Comparison of ENCODE assay signal across 12 mouse cellular contexts in the genomic region with DNA sequence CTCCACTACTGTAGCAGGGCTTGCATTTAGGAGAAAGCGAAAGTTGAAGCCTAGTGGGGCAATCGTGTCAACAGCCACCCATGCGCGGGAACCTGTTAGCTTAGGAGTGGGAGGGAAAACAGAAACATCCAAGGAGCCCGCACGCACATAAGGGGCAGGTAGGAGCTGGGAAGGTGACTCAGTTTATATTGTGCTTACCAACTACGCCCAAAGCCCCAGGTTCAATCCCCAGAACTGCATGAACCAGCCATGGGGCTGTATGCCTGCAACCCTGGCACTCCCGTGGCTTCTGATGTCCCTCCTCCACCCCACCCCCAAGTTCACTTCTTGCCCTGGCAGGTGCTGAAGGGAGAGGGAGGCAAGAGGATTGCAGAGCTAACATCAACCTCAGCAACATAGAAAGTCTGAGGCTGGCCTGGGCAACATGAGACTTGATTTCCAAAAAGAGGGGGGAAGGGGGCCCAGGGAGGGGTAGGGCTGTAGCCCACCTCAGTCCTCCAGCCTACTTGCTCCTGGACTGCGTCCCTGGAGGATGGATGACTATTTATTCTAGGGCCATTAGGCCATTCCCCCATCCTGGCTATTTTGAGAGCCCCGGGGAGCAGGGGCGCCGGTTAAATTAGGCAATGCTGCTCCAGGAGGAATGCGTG. TPM values are rescaled to one million over a fixed set of nuclear protein-coding genes. Genes with fewer than 3 reads are reported as not detected.
DNase-seq lines count a peak whose midpoint lies in the region; ATAC-seq and TF ChIP-seq lines count a peak whose summit lies in the region.
"Had no signal": no experiment of that assay in that cellular context is flagged by ENCODE, and none has a peak within 500 bp of the region (broad histone marks: within the 10 kb centered on the region; RNA-seq: fewer than 3 reads in every experiment).

No protein-coding gene starts in this region.

- no peaks in the 10 kb centered on the region for H3K9me3 ChIP-seq in heart, embryonic 14.5 days (ENCODE audit: control insufficient read depth, low read length)
- no peaks in the 10 kb centered on the region for H3K9me3 ChIP-seq in E14TG2a.4 (ENCODE audit: low read length)
- H3K9me3 ChIP-seq in embryonic facial prominence, embryonic 10.5 days: no peaks in the 10 kb centered on the region
- no peaks in the 10 kb centered on the region for H3K9me3 ChIP-seq in limb, embryonic 12.5 days
- H3K9me3 ChIP-seq: midbrain, embryonic 12.5 days had no signal

- TF ChIP-seq CTCF in E14TG2a.4 (conservative IDR thresholded peaks at IDR 0.05; ENCODE audit: low read length): no peak

- intact Hi-C loops in gastrocnemius, postnatal 36 days (cut with DNase I): no loop called here

- peaks cover 89 to 92% of the 10 kb centered on the region in 2 experiments for H3K4me1 ChIP-seq in heart, embryonic 14.5 days (ENCODE audit: control insufficient read depth in 2 of 2, insufficient read depth in 2 of 2, low read length in 2 of 2)
- H3K4me1 ChIP-seq in E14TG2a.4 (replicated peaks; ENCODE audit: low read depth, low read length): peaks cover 98% of the 10 kb centered on the region
- peaks cover 90% of the 10 kb centered on the region for H3K4me1 ChIP-seq in embryonic facial prominence, embryonic 10.5 days
- H3K4me1 ChIP-seq in limb, embryonic 12.5 days (replicated peaks): peaks cover 90% of the 10 kb centered on the region

- no peak overlapping the region for H3K4me3 ChIP-seq in heart, embryonic 14.5 days (ENCODE audit: control insufficient read depth in 1 of 2, insufficient read depth in 1 of 2, low read depth in 1 of 2, low read length in 2 of 2)
- peak overlapping the region; percentile 71 for H3K4me3 ChIP-seq in E14TG2a.4 (replicated peaks; ENCODE audit: low read length)
- H3K4me3 ChIP-seq in embryonic facial prominence, embryonic 10.5 days: peak overlapping the region; percentile 28; the same call in 1 of the 2 replicates
- H3K4me3 ChIP-seq in limb, embryonic 12.5 days (replicated peaks): no peak overlapping the region
- H3K4me3 ChIP-seq: midbrain, embryonic 12.5 days had no signal

- no peaks in the 10 kb centered on the region for H3K27me3 ChIP-seq in heart, embryonic 14.5 days (ENCODE audit: control insufficient read depth, insufficient read depth, low read length)
- no peaks in the 10 kb centered on the region for H3K27me3 ChIP-seq in E14TG2a.4 (ENCODE audit: insufficient read depth, low read length)
- H3K27me3 ChIP-seq in embryonic facial prominence, embryonic 10.5 days (replicated peaks; ENCODE audit: low read depth, poor library complexity, severe bottlenecking): no peaks in the 10 kb centered on the region
- no peaks in the 10 kb centered on the region for H3K27me3 ChIP-seq in limb, embryonic 12.5 days

- peak overlapping the region; percentile 41 for H3K4me2 ChIP-seq in heart, embryonic 14.5 days (ENCODE audit: low read length)
- H3K4me2 ChIP-seq in limb, embryonic 12.5 days: peak overlapping the region; percentile 15
- H3K4me2 ChIP-seq: midbrain, embryonic 12.5 days had no signal

- WGBS in heart, embryonic 14.5 days: 34% methylated on average over 13 of the region's 13 CpGs
- 43% methylated on average over 13 of the region's 13 CpGs for WGBS in embryonic facial prominence, embryonic 10.5 days
- WGBS in limb, embryonic 12.5 days: 36% methylated on average over 13 of the region's 13 CpGs

- H3K9ac ChIP-seq in heart, embryonic 14.5 days (ENCODE audit: low read length): peak overlapping the region; percentile 58
- no peak overlapping the region; the same call in 1 of the 2 replicates for H3K9ac ChIP-seq in limb, embryonic 12.5 days (replicated peaks)
- H3K9ac ChIP-seq: midbrain, embryonic 12.5 days had no signal

- DNase-seq in heart, postnatal 4 days: no peak
- DNase-seq in embryonic facial prominence, embryonic 10.5 days (ENCODE audit: low spot score): no peak
- no peak for DNase-seq in natural killer cell, adult 2 months (ENCODE audit: low spot score in 2 of 2)
- DNase-seq in frontal cortex, postnatal 10 days (ENCODE audit: low spot score in 2 of 2): no peak
- DNase-seq in gastrocnemius, postnatal 36 days: no peak

- H3K36me3 ChIP-seq in heart, embryonic 14.5 days (ENCODE audit: control insufficient read depth, insufficient read depth, low read length): peaks cover 5% of the 10 kb centered on the region; the same call in 1 of the 2 replicates
- H3K36me3 ChIP-seq in E14TG2a.4 (ENCODE audit: insufficient read depth, low read length): peaks cover 50% of the 10 kb centered on the region
- no peaks in the 10 kb centered on the region for H3K36me3 ChIP-seq in embryonic facial prominence, embryonic 10.5 days (replicated peaks)
- H3K36me3 ChIP-seq in limb, embryonic 12.5 days: no peaks in the 10 kb centered on the region
- H3K36me3 ChIP-seq: midbrain, embryonic 12.5 days had no signal

- ATAC-seq in heart, embryonic 14.5 days (ENCODE audit: insufficient number of reproducible peaks, insufficient read depth, low FRiP score, low read depth): no peak
- ATAC-seq in limb, embryonic 12.5 days (ENCODE audit: insufficient number of reproducible peaks, insufficient read depth, low FRiP score, low TSS enrichment, low read depth): no peak

- peak overlapping the region; percentile 71 to 86 for H3K27ac ChIP-seq in heart, embryonic 14.5 days (replicated peaks in 1 of 2; ENCODE audit: control insufficient read depth in 1 of 2, insufficient read depth in 1 of 2, low read depth in 2 of 2, low read length in 2 of 2)
- peak overlapping the region; percentile 82 for H3K27ac ChIP-seq in embryonic facial prominence, embryonic 10.5 days (replicated peaks)
- peak overlapping the region; percentile 80 for H3K27ac ChIP-seq in limb, embryonic 12.5 days

RNA-seq across cellular contexts. Expression of gene Hspg2, which starts 12.9 kb away (rescaled TPM):
- 67.5 and 68.3 TPM in 2 replicates for polyA plus RNA-seq in heart, embryonic 14.5 days (2014; fragmentation: Nextera tagmentation; extraction: Ambion mirVana)
- total RNA-seq in heart, postnatal 4 days (2021): 100 to 1,000 TPM; 467 to 506 TPM
- polyA plus RNA-seq in embryonic facial prominence, embryonic 10.5 days (2016; fragmentation: Nextera tagmentation; extraction: Ambion mirVana): 17.4 and 19.6 TPM in 2 replicates
- 14.3 and 18.8 TPM in 2 replicates for polyA plus RNA-seq in limb, embryonic 12.5 days (2016; fragmentation: Nextera tagmentation; extraction: Ambion mirVana)
- 10 to 100 TPM; 84.4 to 94.7 TPM for total RNA-seq in gastrocnemius, postnatal 36 days (2021)

RNA-seq across cellular contexts. Expression of gene 1700013G24Rik, which starts 28.4 kb away (rescaled TPM):
- polyA plus RNA-seq in heart, embryonic 14.5 days (2014; fragmentation: Nextera tagmentation; extraction: Ambion mirVana): not detected in 2 replicates
- not detected for total RNA-seq in heart, postnatal 4 days (2021)
- not detected in 2 replicates for polyA plus RNA-seq in embryonic facial prominence, embryonic 10.5 days (2016; fragmentation: Nextera tagmentation; extraction: Ambion mirVana)
- not detected in 2 replicates for polyA plus RNA-seq in limb, embryonic 12.5 days (2016; fragmentation: Nextera tagmentation; extraction: Ambion mirVana)
- total RNA-seq in gastrocnemius, postnatal 36 days (2021): not detected
- total RNA-seq: gastrocnemius, adult 18-20 months; left cerebral cortex, postnatal 10 days; neutrophil, adult 5-6 weeks had no signal
- polyA plus RNA-seq: midbrain, embryonic 12.5 days had no signal

RNA-seq across cellular contexts. Expression of gene Cela3b, which starts 51.2 kb away (rescaled TPM):
- polyA plus RNA-seq in heart, embryonic 14.5 days (2014; fragmentation: Nextera tagmentation; extraction: Ambion mirVana): not detected in 2 replicates
- not detected for total RNA-seq in heart, postnatal 4 days (2021)
- not detected in 2 replicates for polyA plus RNA-seq in embryonic facial prominence, embryonic 10.5 days (2016; fragmentation: Nextera tagmentation; extraction: Ambion mirVana)
- polyA plus RNA-seq in limb, embryonic 12.5 days (2016; fragmentation: Nextera tagmentation; extraction: Ambion mirVana): not detected in 2 replicates
- not detected for total RNA-seq in gastrocnemius, postnatal 36 days (2021)
- total RNA-seq: left cerebral cortex, postnatal 10 days; neutrophil, adult 5-6 weeks had no signal
- polyA plus RNA-seq: midbrain, embryonic 12.5 days had no signal

Comparison
In these comparisons a context has a peak if more than half of its experiments do, and no peak if none do; other contexts are left out.
1. H3K4me3 ChIP-seq: peak in E14TG2a.4 (single experiment) and embryonic facial prominence, embryonic 10.5 days (single experiment); none in heart, embryonic 14.5 days (0 of 2) and limb, embryonic 12.5 days (single experiment).
2. Peak in every context shown above with its lines, with median percentiles within 50 percentile points of each other: H3K27ac ChIP-seq.